Mouse (Mus musculus) forelimb bud, embryonic 11.5 days (tissue): ENCODE results near the gene Myrip.

Experiments
- DNase-seq: peaks from one replicate; pipeline ENCODE4 v3.0.0-alpha.2; 2012; ENCODE audit warnings: low read depth, low spot score

The Myrip gene

DNA sequence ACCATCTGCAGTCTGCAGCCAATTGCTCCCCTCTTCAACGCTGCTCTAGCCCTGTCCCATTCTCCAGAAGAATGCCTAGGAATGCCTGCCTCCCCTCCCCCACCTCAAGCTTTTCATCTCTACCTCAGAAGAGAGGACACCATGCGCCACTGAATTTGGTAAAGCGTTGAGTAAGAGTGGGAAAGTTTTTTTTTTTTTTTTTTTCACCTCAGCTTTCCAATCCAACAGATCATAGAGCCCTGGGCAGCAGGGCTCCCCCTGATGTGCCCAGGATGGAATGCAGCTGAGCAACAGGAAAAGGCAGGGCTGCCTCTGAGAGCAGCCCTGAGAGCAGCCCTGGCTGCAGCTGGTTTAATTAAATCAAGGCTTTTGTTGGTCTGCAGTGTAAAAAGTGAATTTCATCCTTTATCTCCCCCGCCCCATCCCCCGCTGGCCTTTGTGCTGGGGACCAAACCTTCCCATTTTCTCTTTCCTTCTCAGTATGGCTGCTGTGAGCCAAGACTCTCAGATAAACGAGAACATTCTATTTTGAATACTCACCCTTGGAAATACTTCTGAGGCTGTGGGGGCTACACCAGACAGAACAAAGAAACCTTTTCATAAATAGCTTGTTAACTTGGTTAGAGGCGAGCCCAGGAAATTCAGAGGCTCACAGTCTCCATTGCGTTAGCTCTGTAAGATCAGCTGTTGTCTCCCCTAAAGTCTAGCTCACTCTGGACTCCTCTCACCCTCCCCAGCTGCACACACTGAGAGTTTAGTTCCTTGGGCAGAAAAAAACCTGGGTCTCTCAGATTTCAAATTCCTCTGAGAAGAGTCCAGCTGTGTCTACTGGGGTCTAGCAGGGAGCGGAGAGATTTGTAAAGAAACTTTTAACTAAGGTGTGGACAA is 154.7 kb downstream of the Myrip start:
- peak; percentile 68 for DNase-seq

DNA sequence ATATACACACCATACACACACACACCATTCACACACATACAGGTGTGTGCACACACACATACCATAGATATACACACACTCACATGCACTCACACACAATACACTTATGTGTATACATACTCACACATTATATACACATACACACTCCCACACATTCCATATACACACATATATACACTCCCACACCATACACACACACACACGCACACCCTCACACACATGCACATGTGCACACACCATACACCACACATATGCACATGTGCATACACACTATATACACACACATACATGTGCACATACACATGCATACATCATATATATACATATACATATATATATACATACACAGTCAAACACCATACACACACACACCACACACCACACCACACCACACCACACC is 169.1 kb downstream of the Myrip start:
- DNase-seq, result no peak

DNA sequence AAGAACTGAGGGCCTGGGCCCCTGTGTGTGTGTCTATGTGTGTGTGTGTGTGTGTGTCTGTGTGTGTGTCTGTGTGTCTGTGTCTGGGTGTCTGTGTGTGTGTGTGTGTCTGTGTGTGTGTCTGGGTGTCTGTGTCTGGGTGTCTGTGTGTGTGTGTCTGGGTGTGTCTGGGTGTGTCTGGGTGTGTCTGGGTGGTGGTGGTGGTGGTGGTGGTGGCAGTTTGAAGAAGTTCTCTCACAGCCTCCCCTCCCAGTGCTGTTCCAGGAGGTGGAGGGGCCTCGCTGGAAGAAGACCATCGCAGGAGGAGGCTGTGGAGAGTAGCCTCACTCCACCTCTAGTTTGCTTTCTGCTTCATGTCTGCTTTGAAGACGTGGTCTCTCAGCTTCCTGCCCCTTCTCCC is 180.3 kb downstream of the Myrip start:
- no peak for DNase-seq

DNA sequence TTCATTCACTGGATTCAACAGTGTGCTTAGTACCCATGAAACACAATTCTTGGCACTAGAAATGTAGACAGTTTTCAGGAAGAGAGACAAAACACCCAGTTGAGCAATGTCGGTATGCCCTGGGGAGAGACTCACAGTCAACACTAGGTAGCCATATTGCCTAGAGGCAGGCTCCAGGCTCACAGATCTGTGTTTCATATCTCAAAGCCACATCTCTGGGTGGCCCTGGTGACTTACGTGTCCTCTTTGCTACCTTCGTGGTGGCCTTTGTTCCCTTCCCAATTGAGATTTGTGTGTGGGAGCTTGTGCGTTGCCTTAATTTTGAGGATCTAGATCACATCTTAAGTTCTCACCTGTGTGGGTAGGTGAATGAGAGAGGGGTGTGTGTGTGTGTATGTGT is 181.1 kb downstream of the Myrip start:
- no peak for DNase-seq

DNA sequence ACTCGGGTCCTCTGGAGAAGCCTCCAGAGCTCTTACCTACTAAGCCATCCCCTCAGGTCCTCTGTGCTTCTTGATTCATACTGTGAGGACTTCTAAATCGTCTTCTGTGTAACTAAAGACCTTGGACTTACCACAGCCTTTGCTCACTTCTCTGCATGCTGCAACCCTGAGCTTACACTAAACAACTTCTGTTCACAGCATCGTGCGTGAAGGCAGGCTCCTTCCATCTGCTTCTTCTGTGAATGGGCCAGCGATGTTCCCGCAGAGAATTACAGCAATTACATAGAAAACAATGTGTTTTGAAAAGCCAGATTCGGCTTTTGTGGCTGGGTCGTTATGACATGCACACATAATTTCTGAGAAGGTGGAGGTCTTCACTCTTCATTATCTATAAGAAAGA is 181.8 kb downstream of the Myrip start:
- DNase-seq, result no peak

DNA sequence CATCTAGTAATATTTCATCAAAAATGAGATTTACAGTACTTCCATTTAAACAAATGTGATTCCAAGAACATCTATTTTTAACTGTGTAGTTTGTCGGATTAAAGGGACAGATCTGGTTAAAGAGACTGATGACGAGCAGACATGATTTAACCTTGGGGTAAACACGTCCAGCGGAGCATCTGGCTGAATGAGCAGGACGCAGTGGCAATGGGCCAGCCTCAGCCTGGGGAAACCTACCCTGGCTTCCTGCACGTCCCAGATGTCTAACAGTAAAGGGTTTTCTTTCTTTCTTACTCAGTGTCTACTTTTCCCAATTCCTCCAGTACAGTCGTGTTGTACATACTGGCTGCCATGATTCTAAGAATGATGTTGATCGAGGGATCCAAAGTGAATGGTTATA is 185.8 kb downstream of the Myrip start:
- DNase-seq, result no peak

DNA sequence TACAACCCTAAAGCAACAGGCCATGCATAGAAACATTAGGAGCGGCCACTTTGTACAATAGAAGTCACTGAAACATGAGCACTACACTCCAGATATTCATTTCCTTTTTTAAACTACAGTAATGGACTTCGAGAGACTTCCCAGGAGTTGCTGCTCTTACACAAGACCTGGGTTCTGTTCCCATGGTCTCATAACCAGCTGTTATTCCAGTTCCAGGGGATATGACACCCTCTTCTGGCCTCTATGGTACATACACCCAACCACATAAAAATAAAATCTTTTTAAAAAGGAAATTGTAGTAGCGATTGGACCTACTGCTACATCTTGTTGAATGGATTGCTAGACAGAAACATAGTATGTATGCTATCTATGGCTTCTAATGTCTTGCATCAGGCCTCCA is 190.2 kb downstream of the Myrip start:
- peak; percentile 26 for DNase-seq

DNA sequence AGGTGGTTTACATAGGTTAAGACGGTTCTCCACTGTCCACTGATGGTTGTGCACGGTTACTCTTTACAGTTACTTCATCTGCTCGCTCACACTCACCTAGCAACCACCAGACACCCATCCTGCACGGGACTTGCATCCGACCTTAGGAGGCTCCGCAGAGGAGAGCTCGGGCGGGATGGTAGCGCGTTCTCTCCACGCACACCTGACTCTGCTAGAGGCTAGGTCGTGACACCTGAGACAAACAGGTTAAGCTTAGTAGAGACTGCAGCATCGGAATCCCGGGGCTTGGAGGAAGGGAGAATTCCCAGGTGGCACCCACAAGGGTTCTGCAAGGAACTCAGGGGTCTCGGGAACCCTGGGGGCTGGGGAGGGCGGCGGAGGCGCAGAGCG is 190.7 kb downstream of the Myrip start, which contains the start of gene Eif1b:
Eif1b (plus strand) TSS at position 223 of the 390 bp plus-strand sequence.
- no peak for DNase-seq

DNA sequence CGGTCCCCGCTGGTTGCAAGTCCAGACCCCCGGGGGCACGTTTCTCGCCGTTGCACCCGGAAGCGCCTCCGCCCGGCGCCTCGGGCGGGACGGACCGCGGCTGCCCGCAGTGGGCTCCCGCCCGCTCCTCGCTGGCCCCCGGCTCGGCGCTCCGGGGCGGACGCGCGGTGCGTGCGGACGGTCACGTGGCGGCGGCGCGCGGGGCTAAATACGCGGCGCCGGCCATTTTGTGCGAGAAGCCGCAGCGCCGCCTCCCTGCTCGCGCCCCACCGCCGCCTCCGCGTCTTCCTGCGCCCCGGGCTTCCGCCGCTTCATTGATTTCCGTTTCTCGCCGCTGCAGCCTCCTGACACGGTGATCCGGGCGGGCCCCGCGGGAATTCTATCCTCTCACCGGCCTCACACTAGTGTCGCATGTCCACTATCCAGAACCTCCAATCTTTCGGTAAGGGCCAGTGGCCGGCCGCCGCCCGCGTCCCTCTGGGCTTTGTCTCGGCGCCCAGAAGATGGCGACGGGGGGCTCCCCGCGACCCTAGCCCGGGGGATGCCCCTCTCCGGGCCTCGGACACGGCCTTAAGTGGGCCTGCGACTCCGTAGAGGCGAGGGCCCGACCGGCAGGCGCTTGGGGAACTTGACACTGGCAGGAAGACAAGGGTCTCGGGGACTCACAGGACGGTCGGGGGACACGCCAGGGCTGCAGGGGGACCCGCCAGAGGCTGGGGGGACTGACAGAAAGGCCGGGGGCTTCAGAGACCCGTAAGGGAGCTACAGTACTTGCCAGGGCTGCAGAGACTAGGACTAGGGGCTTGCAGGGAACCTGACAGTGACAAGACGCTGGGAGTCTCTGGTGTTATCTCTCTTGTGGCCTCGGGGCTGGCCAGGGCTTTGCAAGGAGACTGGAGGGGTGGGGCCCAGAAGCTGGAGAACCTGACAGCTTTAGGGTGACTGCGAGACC is 191.4 kb downstream of the Myrip start:
- peak; percentile 57 for DNase-seq

DNA sequence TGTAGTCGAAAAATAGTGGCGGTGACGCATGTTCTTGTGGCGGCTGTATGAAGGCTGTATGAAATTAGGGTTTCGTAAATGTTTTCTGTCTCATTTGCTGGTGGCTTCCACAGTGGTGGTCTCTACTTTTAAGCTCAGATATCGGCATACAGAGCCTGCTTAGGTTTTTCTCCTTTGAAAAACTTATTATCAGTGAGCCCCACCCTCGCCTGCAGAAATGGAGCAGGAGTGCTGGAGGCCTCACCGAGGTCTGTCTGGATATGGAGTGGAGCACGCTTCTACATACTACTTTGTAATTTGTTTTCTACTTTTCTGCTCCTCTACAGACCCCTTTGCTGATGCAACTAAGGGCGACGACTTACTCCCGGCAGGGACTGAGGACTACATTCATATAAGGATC is 192.5 kb downstream of the Myrip start:
- DNase-seq, result no peak

DNA sequence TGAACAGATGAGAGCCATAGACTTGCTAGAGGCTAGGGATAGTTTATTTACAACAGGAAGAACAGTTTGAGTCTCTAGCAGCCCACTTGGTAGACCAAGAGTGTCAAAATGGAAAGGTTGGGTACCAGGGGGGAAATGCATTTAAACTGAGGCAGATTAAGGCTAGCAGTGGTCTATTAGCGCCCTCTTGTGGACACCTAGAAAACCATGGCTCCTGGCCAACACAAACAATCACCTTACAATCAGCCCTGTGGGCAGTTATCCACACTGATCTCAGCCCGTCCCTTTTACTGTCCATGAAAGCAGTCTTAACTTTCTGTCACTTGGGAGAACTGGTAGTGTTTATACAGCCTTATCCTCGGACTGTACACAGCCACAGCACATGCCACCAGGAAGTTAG is 195.4 kb downstream of the Myrip start:
- peak; percentile 79 for DNase-seq

DNA sequence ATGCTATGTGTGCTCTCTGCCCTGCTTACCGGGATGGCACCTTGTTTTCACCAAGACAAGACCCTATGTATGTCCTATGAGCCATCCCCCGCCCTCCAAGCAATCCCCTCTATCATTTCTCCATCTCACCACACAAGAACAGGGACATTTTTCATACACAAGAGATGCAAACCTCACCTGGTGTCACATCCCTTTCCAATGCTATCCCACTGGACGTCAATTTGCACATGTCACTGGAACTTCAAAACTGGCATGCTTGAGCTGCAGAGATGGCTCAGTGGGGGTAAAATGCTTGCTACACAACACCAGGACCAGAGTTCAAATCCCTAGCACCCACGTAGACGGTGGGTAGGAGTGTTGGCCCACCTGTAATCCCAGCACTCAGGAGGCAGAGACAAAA is 196.7 kb downstream of the Myrip start:
- no peak for DNase-seq

DNA sequence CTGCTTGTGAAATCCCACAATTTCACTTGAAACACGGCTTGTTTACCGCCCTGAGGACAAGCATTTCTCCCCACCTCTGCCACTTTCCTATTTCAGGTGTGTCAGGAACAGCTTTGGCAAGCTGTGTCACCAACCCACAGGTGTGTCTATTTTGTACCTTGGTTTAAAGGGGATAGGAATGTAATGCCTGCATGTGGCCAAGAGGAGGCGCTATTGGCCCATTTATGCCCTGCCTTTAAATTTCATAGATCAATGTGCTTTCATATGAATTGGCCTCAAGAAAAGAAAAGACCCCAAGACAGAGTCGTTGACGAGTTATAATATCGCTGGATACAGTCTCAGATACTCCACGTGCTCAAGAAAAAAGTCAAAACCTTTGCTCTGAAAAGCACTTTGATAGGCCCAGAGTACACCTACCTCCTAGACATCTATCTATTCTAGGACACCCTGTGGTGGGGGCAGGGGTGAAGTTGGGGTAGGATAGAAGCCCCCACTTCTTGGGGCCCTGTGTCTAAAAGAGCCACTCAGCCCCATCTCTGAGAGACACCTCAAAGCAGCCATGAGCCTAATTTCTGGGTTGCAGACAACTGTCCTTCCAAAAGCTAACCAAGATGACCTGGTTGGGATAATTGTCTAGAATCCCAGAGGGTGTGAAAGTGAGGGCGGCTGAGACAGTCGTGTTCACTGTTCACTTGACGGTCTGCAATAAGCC is 200.0 kb downstream of the Myrip start:
- no peak for DNase-seq

DNA sequence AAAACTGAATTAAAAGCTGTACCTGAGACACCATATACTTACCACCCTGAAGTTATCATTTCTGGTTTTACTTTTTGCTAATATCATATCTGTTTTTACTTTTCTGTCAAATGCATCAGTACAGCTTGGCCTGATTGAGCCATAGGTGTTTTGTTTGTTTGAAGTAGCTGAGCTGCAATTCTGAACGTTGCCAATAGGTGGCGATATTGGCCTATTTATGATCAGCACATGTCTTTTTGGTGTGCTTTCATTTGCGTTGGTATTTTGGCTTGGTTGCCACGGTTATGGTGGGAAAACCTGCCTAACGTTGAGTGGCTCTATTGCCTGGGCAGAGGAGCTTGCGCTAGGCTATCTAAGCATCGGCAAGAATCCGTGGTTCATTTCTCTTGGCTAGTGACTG is 200.7 kb downstream of the Myrip start:
- DNase-seq, result peak; percentile 94

DNA sequence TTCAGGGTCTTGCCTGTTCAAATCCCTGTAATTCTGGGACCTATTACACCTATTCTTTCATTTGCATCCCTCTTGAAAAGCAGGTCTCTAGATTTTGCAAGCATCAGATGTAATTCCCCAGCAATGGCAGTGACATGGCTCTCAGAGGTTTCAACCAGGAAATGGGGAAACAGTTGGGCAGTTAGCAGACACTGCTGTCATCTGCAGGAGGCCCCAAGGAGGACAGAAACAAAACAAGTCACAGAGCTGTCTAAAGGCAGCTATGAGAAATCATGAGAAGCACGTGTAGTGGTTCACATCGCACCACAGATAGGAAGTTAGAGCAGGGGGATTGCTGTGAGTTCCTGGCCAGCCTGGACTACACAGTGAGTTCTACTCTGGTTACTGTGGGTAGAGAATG is 203.1 kb downstream of the Myrip start:
- DNase-seq, result no peak

DNA sequence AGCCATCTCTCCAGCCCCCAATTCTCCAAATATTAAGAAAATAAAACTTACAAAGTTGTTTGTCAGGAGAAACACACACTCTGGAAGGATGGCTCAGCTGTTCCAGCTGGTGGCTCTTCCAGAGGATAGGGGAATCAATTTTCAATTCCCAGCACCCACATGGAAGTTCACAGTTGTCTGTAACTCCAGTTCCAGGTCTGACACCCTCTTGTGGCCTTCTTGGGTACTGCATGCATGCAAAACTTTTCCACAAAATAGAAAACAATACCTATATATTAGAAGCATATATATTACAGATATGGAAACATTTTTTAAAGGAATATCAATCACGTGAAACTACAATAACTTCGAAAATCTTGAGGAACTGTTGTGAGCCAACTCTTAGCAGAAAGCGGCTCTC is 210.5 kb downstream of the Myrip start:
- DNase-seq, result no peak

DNA sequence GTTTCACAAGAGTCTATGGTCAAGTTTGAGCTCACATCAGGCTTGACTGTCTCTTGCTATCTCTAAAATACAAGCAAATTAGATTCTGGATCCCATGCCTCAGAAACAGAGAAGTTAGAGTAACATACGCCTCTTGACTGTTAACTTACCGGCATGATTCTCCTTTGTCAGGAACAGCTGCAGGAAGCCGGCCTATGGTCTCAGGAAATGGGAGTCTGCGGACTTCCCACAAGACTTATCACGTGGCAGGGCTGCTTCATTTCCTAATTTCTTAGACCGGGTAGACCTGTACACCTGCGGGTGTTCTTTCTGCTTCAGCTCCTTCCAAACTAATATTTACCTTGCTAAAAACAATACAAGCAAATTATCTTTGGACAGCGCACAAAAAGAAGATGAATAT is 215.4 kb downstream of the Myrip start:
- DNase-seq, result no peak

DNA sequence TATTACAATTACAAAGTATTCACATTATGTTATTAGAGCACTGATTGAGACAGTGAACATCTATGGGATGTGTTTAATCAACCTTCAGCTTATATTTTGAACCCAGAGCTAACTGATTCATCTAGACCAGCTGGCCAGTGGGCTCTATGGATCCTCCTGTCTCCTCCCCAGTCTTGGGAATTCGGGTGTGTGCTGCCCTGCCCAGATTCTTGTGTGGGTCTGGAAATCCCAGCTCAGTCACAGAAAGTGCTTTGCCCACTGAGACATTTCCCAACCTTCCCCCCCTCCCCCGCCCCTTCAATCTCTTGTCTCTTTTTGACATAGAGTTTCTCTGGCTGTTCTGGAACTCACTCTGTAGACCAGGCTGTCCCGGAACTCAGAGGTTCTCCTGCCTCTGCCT is 217.6 kb downstream of the Myrip start:
- DNase-seq, result no peak

DNA sequence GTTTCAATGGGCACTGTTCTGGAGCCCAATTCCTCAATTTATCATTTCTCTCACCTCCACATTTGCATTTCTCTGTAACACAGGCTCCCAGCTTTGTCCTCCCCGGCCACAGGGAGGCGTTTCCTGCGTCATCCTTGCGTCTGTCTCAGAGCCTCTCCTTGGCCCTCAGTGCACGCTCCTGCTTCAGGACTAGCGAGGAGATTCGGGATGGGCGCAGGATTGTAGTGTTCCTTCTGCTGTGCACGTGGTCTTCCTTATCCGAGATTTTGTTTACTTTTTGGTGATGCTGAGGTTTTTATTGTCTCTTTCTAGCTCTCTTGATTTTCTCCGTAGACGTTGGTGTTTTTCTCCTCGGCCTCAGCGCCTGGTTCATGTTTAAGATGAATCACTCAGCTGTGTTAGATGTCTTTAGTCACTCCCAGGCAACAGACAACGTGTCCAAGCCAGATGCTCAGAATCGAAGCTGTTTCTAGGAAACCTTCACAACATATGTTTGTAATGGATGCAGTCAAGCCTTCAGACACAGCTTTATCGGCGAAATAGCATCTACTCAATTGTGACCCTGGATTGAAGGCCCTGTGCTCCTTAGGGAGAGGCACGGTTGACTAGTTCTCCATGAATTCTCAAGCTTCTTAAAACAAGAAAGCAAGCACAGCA is 218.3 kb downstream of the Myrip start:
- DNase-seq, result no peak

DNA sequence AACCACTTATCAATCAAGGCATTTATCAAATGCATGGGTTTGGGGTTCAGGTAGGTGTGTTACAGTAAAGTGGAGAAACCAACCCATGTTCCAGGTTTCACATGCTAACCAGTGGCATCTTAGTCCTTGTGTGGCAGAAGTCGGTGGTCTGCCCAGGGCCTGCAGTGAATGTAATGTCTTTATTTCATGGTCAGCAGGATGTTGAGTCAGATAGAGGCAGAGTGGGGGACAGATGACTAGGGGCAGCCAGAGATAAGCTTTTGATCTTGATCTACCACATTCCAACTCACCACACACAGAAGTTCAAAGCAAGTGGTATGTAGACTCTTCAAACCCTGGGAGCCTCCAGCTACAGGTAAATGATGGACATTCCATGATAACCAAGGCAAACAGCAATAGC is 219.8 kb downstream of the Myrip start:
- DNase-seq, result no peak
